Mouse (Mus musculus) inflammation-experienced regulatory T-cells, adult 6 months (primary cell): ENCODE data around the gene Mlf2. TPM values are rescaled to one million over a fixed set of nuclear protein-coding genes. Genes with fewer than 3 reads are reported as not detected.

ENCODE experiments used
- ATAC-seq: one replicate; pipeline ENCODE4 v1.8.0; 2017
- polyA plus RNA-seq, 3 experiments: library from polyadenylated mRNA; unstranded; fragments of 100-300 nt; shearing (Covaris generic); gene quantifications; one replicate each; pipeline ENCODE4 v1.2.1; 2017

The Mlf2 gene
- polyA plus RNA-seq, 3 experiments from 2014 or later, result 35.6 to 70.5 (median 42.2) TPM

DNA sequence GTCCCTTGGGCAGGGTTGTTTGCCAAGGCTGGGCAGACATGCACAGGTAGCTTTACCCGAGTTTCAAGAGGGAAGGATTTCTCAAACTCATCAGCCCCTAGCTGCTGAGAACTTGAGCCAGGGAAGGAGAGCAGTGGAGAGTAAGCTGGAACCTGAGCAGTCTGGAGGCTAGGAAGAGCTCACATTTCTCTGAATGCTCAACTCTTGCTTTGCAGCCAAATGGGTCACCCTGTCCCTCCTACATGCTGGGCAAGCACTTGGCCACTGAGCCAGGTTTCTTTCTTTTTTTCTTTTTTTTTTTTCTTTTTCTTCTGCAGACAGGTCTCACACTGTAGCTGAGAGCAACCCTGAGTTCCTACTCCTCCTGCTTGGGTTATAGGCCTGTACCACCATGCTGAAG, 5.5 kb downstream of the Mlf2 start:
- ATAC-seq, result no peak

DNA sequence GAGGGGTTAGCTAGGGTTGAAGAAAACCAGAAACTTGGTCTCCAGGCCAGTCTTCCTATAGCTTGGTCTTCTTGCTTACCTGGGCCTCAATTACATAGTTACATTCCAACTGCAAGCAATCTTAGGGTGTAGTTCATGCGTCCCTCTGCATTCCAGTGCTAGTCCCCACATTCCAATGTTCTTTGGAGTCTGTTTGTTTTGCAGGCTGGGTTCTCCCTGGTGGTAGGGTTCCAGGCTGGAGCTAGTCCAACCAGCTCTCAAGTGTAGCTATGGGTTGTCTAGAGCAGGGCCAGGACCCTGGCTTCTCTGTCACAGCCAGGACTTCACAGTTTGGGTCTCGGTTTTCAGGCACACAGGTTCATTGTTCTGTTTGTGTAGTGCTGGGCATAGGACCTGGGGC, 6.3 kb downstream of the Mlf2 start:
- no peak for ATAC-seq

- ATAC-seq, result no peak
Measured at GRCm38 (mm10) chr6:124938554-124938953, 7.4 kb downstream of the Mlf2 start.

GRCm38 (mm10) chr6:124941679-124942078, 10.5 kb downstream of the Mlf2 start:
- no peak for ATAC-seq

- no peak for ATAC-seq
Measured at GRCm38 (mm10) chr6:124943526-124943925, 12.3 kb downstream of the Mlf2 start.

DNA sequence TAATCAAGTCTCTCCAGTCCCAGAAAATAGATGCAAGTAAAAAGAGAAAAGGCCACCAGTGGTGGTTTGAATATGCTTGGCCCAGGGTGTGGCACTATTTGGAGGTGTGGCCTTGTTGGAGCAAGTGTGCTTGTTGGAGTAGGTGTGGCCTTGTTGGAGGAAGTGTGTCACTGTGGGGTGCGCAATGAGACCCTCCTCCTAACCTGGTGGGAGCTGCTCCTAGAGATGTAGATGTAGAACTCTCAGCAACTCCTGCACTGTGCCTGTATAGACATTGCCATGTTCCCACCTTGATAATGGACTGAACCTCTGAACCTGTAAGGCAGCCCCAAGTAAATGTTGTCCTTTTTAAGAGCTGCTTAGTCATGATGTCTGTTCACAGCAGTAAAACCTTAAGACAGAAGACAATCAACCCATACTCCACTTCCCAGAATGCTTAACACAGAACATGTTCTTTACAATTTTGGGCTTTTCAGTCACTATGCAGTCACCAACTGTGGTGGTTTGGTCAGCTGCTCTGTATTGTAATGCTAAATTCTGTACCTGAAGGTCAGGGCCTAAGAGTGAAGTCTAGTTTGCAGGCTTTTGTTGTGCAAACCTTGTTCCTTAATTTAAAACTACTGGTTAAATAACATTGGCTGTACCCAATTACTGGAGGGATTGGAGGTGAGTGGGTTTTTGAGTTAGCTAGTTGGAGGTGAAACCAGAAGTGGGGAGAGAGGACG, 23.0 kb downstream of the Mlf2 start:
- ATAC-seq, result no peak

DNA sequence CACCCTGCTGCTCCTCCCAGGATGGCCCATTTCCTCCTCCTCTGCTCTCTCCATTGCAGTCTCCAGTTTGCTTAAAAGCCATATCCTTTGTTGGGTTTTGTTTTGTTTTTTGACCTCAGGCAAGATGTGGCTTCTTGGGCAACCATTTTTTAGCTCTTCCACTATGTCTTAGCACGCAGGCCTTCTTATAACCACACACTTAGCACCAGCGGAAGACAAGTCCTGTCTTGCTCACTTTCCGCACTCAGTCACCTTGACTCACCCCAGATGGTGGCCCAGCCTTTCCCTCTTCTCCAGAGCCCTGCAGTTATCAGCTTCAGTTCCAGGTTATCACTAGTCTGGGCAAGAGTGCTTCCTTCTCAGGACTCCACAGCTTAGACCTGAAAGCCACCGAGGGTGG, 24.0 kb downstream of the Mlf2 start:
- no peak for ATAC-seq

GRCm38 (mm10) chr6:124958127-124958526, 26.9 kb downstream of the Mlf2 start:
- no peak for ATAC-seq

GRCm38 (mm10) chr6:124959960-124960359, 28.8 kb downstream of the Mlf2 start:
- ATAC-seq, result no peak

- ATAC-seq, result no peak
Measured at GRCm38 (mm10) chr6:124961021-124961420, 29.8 kb downstream of the Mlf2 start.

GRCm38 (mm10) chr6:124964638-124965037, 33.5 kb downstream of the Mlf2 start:
- ATAC-seq, result peak; percentile 4

DNA sequence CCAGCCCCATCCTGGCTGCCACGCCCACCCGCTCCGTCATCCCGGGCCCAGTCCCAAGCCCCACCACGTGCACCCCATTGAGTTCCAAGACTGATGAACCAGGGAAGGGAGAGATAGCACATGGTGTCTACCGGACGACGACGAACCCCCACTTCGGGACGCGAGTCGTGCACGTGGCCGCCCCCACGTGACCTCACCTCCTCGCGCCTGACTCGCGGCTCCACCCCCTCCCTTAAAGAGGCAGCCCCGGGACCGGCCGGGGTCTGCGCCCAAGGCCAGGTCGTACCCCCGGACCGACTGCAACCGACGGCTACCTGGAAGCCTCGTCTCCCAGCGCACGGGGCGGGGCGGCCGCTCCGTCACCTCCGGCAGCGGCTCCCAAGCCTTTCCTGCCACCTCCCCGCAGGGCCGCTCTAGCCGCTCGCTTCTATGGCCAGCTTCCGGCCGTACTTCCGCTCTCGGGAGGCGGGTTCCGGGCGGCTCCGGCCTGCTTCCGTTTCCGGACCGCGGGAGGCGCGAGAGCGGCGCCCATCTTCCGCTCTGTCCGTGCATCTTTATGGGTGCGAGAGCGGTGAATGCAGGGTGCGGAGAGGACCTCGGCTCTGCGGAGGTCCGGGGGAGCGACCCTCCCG, 34.0 kb downstream of the Mlf2 start, which contains the start of gene Cops7a:
TSS of gene Cops7a (minus strand) at position 451 of the 632 bp plus-strand sequence.
- peak; percentile 90 for ATAC-seq

GRCm38 (mm10) chr6:124965747-124966146, 34.6 kb downstream of the Mlf2 start:
- ATAC-seq, result peak; percentile 24

- ATAC-seq, result no peak
Measured at GRCm38 (mm10) chr6:124966466-124967118, 35.4 kb downstream of the Mlf2 start.

DNA sequence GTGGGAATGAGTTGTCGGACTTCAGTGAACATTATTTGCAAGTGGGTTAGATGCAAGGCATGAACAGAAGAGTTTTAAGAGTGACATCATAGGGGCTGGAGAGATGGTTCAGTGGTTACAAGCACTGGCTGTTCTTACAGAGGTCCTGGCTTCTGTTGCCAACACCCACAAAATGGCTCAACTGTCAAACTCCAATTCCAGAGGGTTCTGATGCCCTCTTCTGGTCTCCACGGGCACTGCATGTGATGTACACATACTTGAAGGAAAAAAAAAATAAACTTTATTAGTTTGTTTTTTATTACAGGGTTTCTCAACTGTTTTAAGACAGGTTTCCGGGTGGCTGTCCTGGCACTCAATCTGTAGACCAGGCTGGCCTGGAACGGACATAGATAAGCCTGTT, 36.6 kb downstream of the Mlf2 start:
- ATAC-seq, result no peak

Other genes starting within 250 kb of the Mlf2 start
- gene Emg1, start 219.2 kb upstream of the Mlf2 start, polyA plus RNA-seq, result 100 to 1,000 TPM; 373 to 490 (median 480) TPM
- 10 to 100 TPM; 60.8 to 70.7 (median 70.0) TPM for gene Phb2, start 219.1 kb upstream of the Mlf2 start, polyA plus RNA-seq
- gene Ptpn6, start 192.7 kb upstream of the Mlf2 start, polyA plus RNA-seq, result 100 to 1,000 TPM; 143 to 191 (median 176) TPM
- gene Grcc10, start 190.0 kb upstream of the Mlf2 start, polyA plus RNA-seq, result 100 to 1,000 TPM; 415 to 626 (median 536) TPM
- not detected for gene Gm45234, start 175.4 kb upstream of the Mlf2 start, polyA plus RNA-seq
- 1 to 10 TPM; 4.8 to 5.4 (median 5.2) TPM for gene Atn1, start 174.9 kb upstream of the Mlf2 start, polyA plus RNA-seq
- 10 to 100 TPM in 2 of 3 experiments, 1 to 10 TPM in 1; 3.5 to 23.1 (median 12.8) TPM for gene Eno2, start 161.7 kb upstream of the Mlf2 start, polyA plus RNA-seq
- 1 to 10 TPM; 1.5 to 4.2 (median 3.4) TPM for gene Lrrc23, start 151.7 kb upstream of the Mlf2 start, polyA plus RNA-seq
- gene Spsb2, start 122.7 kb upstream of the Mlf2 start, polyA plus RNA-seq, result 1 to 10 TPM; 1.5 to 3.2 (median 2.1) TPM
- 10 to 100 TPM; 77.6 to 91.2 (median 82.5) TPM for gene Tpi1, start 117.1 kb upstream of the Mlf2 start, polyA plus RNA-seq
- gene Usp5, start 101.9 kb upstream of the Mlf2 start, polyA plus RNA-seq, result 10 to 100 TPM; 69.1 to 81.5 (median 73.8) TPM
- gene Cdca3, start 101.8 kb upstream of the Mlf2 start, polyA plus RNA-seq, result 100 to 1,000 TPM in 1 of 3 experiments, 10 to 100 TPM in 1, 1 to 10 TPM in 1; 7.6 to 142 (median 17.9) TPM
- gene Gnb3, start 91.1 kb upstream of the Mlf2 start, polyA plus RNA-seq, result under 1 TPM in 2 of 3 experiments, not detected in 1; 0.44 to 0.48 TPM
- gene P3h3, start 73.6 kb upstream of the Mlf2 start, polyA plus RNA-seq, result under 1 TPM in 2 of 3 experiments, not detected in 1; 0.30 to 0.36 TPM
- under 1 TPM in 2 of 3 experiments, not detected in 1; 0.16 to 0.19 TPM for gene Gpr162, start 67.4 kb upstream of the Mlf2 start, polyA plus RNA-seq
- gene Cd4, start 43.2 kb upstream of the Mlf2 start, polyA plus RNA-seq, result 100 to 1,000 TPM; 319 to 446 (median 407) TPM
- gene Lag3, start 19.7 kb upstream of the Mlf2 start, polyA plus RNA-seq, result 10 to 100 TPM; 30.8 to 40.1 (median 38.3) TPM
- gene Ptms, start 11.3 kb upstream of the Mlf2 start, polyA plus RNA-seq, result 10 to 100 TPM in 2 of 3 experiments, 1 to 10 TPM in 1; 9.5 to 15.5 (median 12.1) TPM
- gene Cops7a, start 34.2 kb downstream of the Mlf2 start, polyA plus RNA-seq, result 10 to 100 TPM; 36.7 to 65.7 (median 62.6) TPM
- gene Pianp, start 65.3 kb downstream of the Mlf2 start, polyA plus RNA-seq, result under 1 TPM in 2 of 3 experiments, not detected in 1; 0.46 to 0.48 TPM
- gene Zfp384, start 77.8 kb downstream of the Mlf2 start, polyA plus RNA-seq, result 1 to 10 TPM; 4.0 to 7.5 (median 4.0) TPM
- 10 to 100 TPM; 39.9 to 61.7 (median 46.2) TPM for gene Ing4, start 108.4 kb downstream of the Mlf2 start, polyA plus RNA-seq
- 10 to 100 TPM in 2 of 3 experiments, 1 to 10 TPM in 1; 5.6 to 23.2 (median 17.7) TPM for gene Acrbp, start 118.3 kb downstream of the Mlf2 start, polyA plus RNA-seq
- 10 to 100 TPM; 10.4 to 19.3 (median 12.1) TPM for gene Lpar5, start 136.5 kb downstream of the Mlf2 start, polyA plus RNA-seq
- gene Chd4, start 164.6 kb downstream of the Mlf2 start, polyA plus RNA-seq, result 10 to 100 TPM; 47.0 to 76.3 (median 61.6) TPM
- 10 to 100 TPM; 32.7 to 50.7 (median 48.1) TPM for gene Nop2, start 200.5 kb downstream of the Mlf2 start, polyA plus RNA-seq
- gene Iffo1, start 213.9 kb downstream of the Mlf2 start, polyA plus RNA-seq, result 10 to 100 TPM in 1 of 3 experiments, 1 to 10 TPM in 2; 6.9 to 12.4 (median 9.8) TPM
- 100 to 1,000 TPM; 217 to 463 (median 365) TPM for gene Gapdh, start 235.1 kb downstream of the Mlf2 start, polyA plus RNA-seq